Mouse (Mus musculus) myocyte (in vitro differentiated cells): ENCODE measurements around the gene Slc22a2. TPM values are rescaled to one million over a fixed set of nuclear protein-coding genes. Genes with fewer than 3 reads are reported as not detected.

Source experiments
- H3K27me3 ChIP-seq: one replicate; pipeline ENCODE4 v1.6.1; 2011; ENCODE audit not compliant: control insufficient read depth, insufficient read depth, insufficient read length
- H3K36me3 ChIP-seq: one replicate; pipeline ENCODE4 v1.6.1; 2011; ENCODE audit not compliant: control insufficient read depth, insufficient read depth
- H3K4me2 ChIP-seq: one replicate; pipeline ENCODE4 v1.6.1; 2011; ENCODE audit warnings: low read depth, control low read depth
- H3K4me3 ChIP-seq: one replicate; pipeline ENCODE4 v1.5.1; 2011; ENCODE audit warnings: mild to moderate bottlenecking, control low read depth, moderate library complexity
- H3K79me2 ChIP-seq: one replicate; pipeline ENCODE4 v1.6.1; 2011; ENCODE audit not compliant: control insufficient read depth, insufficient read depth
- H3ac ChIP-seq: one replicate; pipeline ENCODE4 v1.6.1; 2011; ENCODE audit not compliant: control insufficient read depth, insufficient read length
- CEBPB ChIP-seq: IDR thresholded peaks from 2 replicates; pipeline ENCODE4 v1.6.1; 2011; ENCODE audit warnings: mild to moderate bottlenecking, moderate library complexity; ENCODE audit not compliant: poor library complexity, insufficient read depth, severe bottlenecking
- E2F4 ChIP-seq: IDR thresholded peaks from one replicate; pipeline ENCODE4 v1.6.1; 2011; ENCODE audit warnings: mild to moderate bottlenecking, control low read depth, moderate library complexity; ENCODE audit not compliant: insufficient read depth
- MAX ChIP-seq: IDR thresholded peaks from one replicate; pipeline ENCODE4 v1.6.1; 2011; ENCODE audit warnings: low read depth, mild to moderate bottlenecking, control low read depth
- MYOD1 ChIP-seq, 3 experiments: IDR thresholded peaks; one replicate each; pipeline ENCODE4 v1.6.1; 2011; ENCODE audit warnings: control low read depth in 2 of 3, low read depth in 2 of 3, mild to moderate bottlenecking in 2 of 3, moderate library complexity in 1 of 3; ENCODE audit not compliant: insufficient read length in 2 of 3, control insufficient read depth in 1 of 3
- MYOG ChIP-seq, 3 experiments: IDR thresholded peaks; one replicate each; pipeline ENCODE4 v1.6.1; 2011; ENCODE audit warnings: control low read depth in 2 of 3, low read depth in 2 of 3, mild to moderate bottlenecking in 2 of 3; ENCODE audit not compliant: insufficient read length in 2 of 3, control insufficient read depth in 1 of 3, insufficient read depth in 1 of 3
- POLR2A ChIP-seq: IDR thresholded peaks from one replicate; pipeline ENCODE4 v1.6.1; 2011; ENCODE audit warnings: low read depth, mild to moderate bottlenecking, control low read depth, moderate library complexity; ENCODE audit not compliant: insufficient read length
- POLR2AphosphoS2 ChIP-seq: IDR thresholded peaks from one replicate; pipeline ENCODE4 v1.6.1; 2011; ENCODE audit warnings: low read depth, control low read depth; ENCODE audit not compliant: insufficient read length
- REST ChIP-seq: IDR thresholded peaks from one replicate; pipeline ENCODE4 v1.6.1; 2011; ENCODE audit warnings: mild to moderate bottlenecking, control low read depth, moderate library complexity; ENCODE audit not compliant: insufficient read depth, insufficient read length
- SRF ChIP-seq: IDR thresholded peaks from one replicate; pipeline ENCODE4 v1.6.1; 2011; ENCODE audit warnings: low read depth; ENCODE audit not compliant: control insufficient read depth, insufficient read length
- TCF12 ChIP-seq: IDR thresholded peaks from one replicate; pipeline ENCODE4 v1.6.1; 2011; ENCODE audit warnings: mild to moderate bottlenecking, control low read depth; ENCODE audit not compliant: poor library complexity, insufficient read depth, severe bottlenecking
- TCF3 ChIP-seq: IDR thresholded peaks from one replicate; pipeline ENCODE4 v1.6.1; 2011; ENCODE audit warnings: low read depth, control low read depth; ENCODE audit not compliant: insufficient read length
- USF1 ChIP-seq: IDR thresholded peaks from one replicate; pipeline ENCODE4 v1.6.1; 2011; ENCODE audit warnings: low read depth, mild to moderate bottlenecking, control low read depth, moderate library complexity
- polyA plus RNA-seq: library from polyadenylated mRNA; unstranded; fragments of >200 nt; fragmentation: generic; extraction: Trizol; gene quantifications from one replicate; pipeline ENCODE4 v1.2.1, GENCODE M21; 2012; ENCODE audit warnings: missing spikeins

Slc22a2 gene
- polyA plus RNA-seq, 1 experiment, result not detected

DNA sequence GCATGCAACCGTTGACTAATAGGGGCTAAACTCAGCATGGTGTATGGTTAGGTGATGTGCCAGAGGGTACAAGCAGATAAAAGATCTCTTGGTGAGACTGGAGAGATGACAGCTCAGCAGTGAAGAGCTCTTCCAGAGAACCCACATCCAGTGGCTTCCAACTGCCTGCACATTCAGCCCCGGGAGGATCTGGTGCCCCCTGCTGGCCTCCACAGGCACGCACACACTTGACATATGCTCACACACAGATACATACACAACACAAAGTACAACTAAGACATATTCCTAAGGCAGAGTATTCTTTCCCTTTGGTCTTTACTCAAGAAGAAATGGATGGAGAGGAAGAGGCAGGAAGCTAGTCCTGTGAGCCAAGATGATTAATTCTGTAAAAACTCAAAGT, 55.7 kb downstream of the Slc22a2 start:
- TF ChIP-seq MYOG (IDR thresholded peaks at IDR 0.05; ENCODE audit: control insufficient read depth in 1 of 3, insufficient read depth in 1 of 3, insufficient read length in 2 of 3, low read depth in 2 of 3) (no peak), TCF3 (no peak), MYOD1 (IDR thresholded peaks at IDR 0.05; ENCODE audit: control insufficient read depth in 1 of 3, insufficient read length in 2 of 3, low read depth in 2 of 3) (no peak), REST (no peak)
- no peaks in the 10 kb centered on the region for H3K79me2 ChIP-seq
- no peak overlapping the region for H3K4me3 ChIP-seq
- no peak overlapping the region for H3K4me2 ChIP-seq
- H3ac ChIP-seq, result no peak overlapping the region
- H3K27me3 ChIP-seq, result peaks cover 14% of the 10 kb centered on the region
- H3K36me3 ChIP-seq, result no peaks in the 10 kb centered on the region

- no peak overlapping the region for H3K4me2 ChIP-seq
- no peak overlapping the region for H3K4me3 ChIP-seq
- no peaks in the 10 kb centered on the region for H3K36me3 ChIP-seq
- H3K27me3 ChIP-seq, result peaks cover 15% of the 10 kb centered on the region
- TF ChIP-seq E2F4 (no peak), MYOG (IDR thresholded peaks at IDR 0.05; ENCODE audit: control insufficient read depth in 1 of 3, insufficient read depth in 1 of 3, insufficient read length in 2 of 3, low read depth in 2 of 3) (no peak), POLR2AphosphoS2 (no peak), TCF12 (no peak), CEBPB (no peak), POLR2A (no peak), SRF (no peak), REST (no peak), MYOD1 (IDR thresholded peaks at IDR 0.05; ENCODE audit: control insufficient read depth in 1 of 3, insufficient read length in 2 of 3, low read depth in 2 of 3) (no peak), USF1 (no peak), MAX (no peak), TCF3 (no peak)
- H3K79me2 ChIP-seq, result no peaks in the 10 kb centered on the region
- H3ac ChIP-seq, result no peak overlapping the region
These were observed 57.2 kb downstream of the Slc22a2 start for GRCm38 (mm10) chr17:12641087-12641486.

GRCm38 (mm10) chr17:12645461-12645860, 61.5 kb downstream of the Slc22a2 start:
- no peak overlapping the region for H3ac ChIP-seq
- H3K27me3 ChIP-seq, result peaks cover 28% of the 10 kb centered on the region
- no peaks in the 10 kb centered on the region for H3K79me2 ChIP-seq
- no peaks in the 10 kb centered on the region for H3K36me3 ChIP-seq
- no peak for TF ChIP-seq TCF3
- TF ChIP-seq REST, result no peak
- TF ChIP-seq MYOG (IDR thresholded peaks at IDR 0.05; ENCODE audit: control insufficient read depth in 1 of 3, insufficient read depth in 1 of 3, insufficient read length in 2 of 3, low read depth in 2 of 3), result no peak
- no peak for TF ChIP-seq E2F4
- no peak for TF ChIP-seq MYOD1 (IDR thresholded peaks at IDR 0.05; ENCODE audit: control insufficient read depth in 1 of 3, insufficient read length in 2 of 3, low read depth in 2 of 3)
- no peak for TF ChIP-seq MAX
- no peak for TF ChIP-seq USF1
- no peak for TF ChIP-seq CEBPB
- no peak overlapping the region for H3K4me3 ChIP-seq
- no peak overlapping the region for H3K4me2 ChIP-seq

DNA sequence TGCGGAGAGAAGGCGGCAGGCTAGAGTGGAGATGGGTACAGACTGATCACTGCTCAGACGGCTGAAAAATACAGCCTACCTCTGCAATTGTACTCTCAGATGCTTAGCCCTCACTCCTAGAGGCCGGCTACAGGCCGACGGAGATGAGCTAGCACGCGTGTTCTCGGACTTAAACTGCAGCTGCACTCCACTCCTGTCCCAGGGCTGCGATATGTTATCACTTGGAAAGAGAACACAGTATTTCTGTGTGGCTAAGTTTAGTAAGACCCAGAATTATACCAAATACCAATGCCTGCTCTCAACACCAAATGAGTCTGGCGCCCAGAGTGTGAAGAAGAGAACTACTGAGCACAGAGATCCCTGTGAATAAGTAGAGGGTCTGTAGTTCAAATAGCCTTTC, 68.7 kb downstream of the Slc22a2 start:
- TF ChIP-seq TCF12, result no peak
- no peak for TF ChIP-seq MAX
- no peak for TF ChIP-seq POLR2A
- TF ChIP-seq POLR2AphosphoS2, result no peak
- TF ChIP-seq MYOG (IDR thresholded peaks at IDR 0.05; ENCODE audit: control insufficient read depth in 1 of 3, insufficient read depth in 1 of 3, insufficient read length in 2 of 3, low read depth in 2 of 3), result no peak
- TF ChIP-seq SRF, result no peak
- no peak overlapping the region for H3K4me2 ChIP-seq
- H3K4me3 ChIP-seq, result no peak overlapping the region
- H3K79me2 ChIP-seq, result no peaks in the 10 kb centered on the region
- peaks cover 40% of the 10 kb centered on the region for H3K27me3 ChIP-seq
- no peak overlapping the region for H3ac ChIP-seq
- H3K36me3 ChIP-seq, result no peaks in the 10 kb centered on the region

DNA sequence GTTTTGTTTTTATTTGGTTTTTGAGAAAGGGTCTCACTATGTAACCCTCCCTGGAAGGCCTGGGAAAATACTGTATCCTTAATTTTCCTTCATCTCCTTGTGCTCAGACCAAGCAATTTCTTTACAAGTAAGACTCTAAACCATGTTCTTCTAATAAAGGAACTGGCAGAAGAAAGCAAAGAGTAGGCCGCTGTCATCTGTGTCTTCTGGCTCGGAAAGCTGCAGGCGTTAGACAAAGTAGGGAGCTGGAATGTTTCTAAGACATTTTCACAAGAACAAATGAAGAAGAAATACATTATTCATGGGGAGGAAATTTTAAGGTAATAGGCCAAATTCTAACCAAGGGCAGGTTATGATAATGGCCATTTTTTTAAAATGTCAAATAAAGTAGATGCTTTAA, 70.1 kb downstream of the Slc22a2 start:
- H3K4me3 ChIP-seq, result no peak overlapping the region

More for the DNA sequence above, 70.1 kb downstream of the Slc22a2 start:
- Histone ChIP-seq H3K27me3 (peaks cover 40% of the 10 kb centered on the region), H3K79me2 (no peaks in the 10 kb centered on the region), H3K36me3 (no peaks in the 10 kb centered on the region), H3K4me2 (no peak overlapping the region), H3ac (no peak overlapping the region)
- TF ChIP-seq MYOG (IDR thresholded peaks at IDR 0.05; ENCODE audit: control insufficient read depth in 1 of 3, insufficient read depth in 1 of 3, insufficient read length in 2 of 3, low read depth in 2 of 3) (no peak), MAX (no peak), POLR2AphosphoS2 (no peak), E2F4 (no peak), TCF3 (no peak), SRF (no peak), USF1 (no peak), POLR2A (no peak), REST (no peak), MYOD1 (IDR thresholded peaks at IDR 0.05; ENCODE audit: control insufficient read depth in 1 of 3, insufficient read length in 2 of 3, low read depth in 2 of 3) (no peak), CEBPB (no peak), TCF12 (no peak)
